Mouse (Mus musculus): ENCODE data around the gene Sgcd. TPM values are rescaled to one million over a fixed set of nuclear protein-coding genes. Genes with fewer than 3 reads are reported as not detected.

Sgcd gene
- 2.2 and 2.8 TPM in 2 replicates for polyA plus RNA-seq (2015; fragmentation: Nextera tagmentation; extraction: Ambion mirVana)

DNA sequence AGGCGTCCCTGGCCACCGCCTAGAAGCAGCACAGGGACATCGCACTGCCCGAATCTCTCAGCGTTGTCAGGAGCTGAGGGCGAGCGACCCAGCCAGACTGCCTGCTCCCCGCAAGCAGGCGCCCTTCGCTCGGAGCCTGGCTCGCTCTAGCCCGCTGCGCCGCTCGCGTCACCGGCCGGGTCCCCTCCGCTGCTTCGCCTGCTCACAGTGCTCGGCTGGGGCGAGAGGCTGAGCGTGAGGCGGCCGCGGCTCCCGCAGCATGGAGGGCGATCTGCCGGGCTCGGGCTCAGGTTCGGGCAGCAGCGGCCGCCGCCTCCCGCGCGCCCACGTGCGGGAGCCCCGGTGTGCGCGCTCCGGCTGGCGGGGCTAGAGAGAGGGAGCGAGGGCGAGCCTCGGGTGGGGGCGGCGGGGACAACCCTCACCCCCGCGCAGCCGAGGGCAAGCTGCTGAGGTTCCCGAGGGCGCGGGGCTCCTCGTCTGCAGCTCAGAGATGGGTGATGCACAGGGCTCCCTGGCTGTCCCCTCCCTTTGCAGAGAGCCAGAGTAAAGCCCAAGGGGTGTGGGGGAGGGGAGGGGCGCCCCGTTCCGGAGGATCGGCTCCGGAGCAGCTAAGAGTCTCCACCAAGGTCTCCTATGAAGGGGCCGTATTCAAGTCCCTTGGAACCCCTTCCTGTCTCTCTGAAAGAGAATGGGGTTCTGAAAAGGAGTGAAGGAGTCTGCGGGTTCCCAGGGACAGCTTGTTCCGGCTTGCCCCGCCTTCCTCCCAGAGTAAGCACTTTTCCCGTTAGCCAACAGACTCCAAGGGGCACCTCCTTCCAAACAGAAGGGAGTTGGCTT lies at the start of gene Sgcd:
Gene Sgcd (minus strand): TSS at position 273 of the 837 bp plus-strand sequence.
- under 1% methylated on average over 66 of the region's 67 CpGs for WGBS
- no peaks in the 10 kb centered on the region for H3K36me3 ChIP-seq
- H3K9ac ChIP-seq = peak within 1 kb of the TSS; percentile 33
- H3K9me3 ChIP-seq (replicated peaks) = no peaks in the 10 kb centered on the region
- peaks cover 60% of the 10 kb centered on the region for H3K27me3 ChIP-seq
- H3K27ac ChIP-seq = no peak within 1 kb of the TSS
- H3K4me1 ChIP-seq = peaks cover 9% of the 10 kb centered on the region
- peak within 1 kb of the TSS; percentile 62 for H3K4me3 ChIP-seq (replicated peaks)
- peak; percentile 93 for ATAC-seq (replicated peaks; ENCODE audit: low FRiP score)
- H3K4me2 ChIP-seq = peak within 1 kb of the TSS; percentile 97

DNA sequence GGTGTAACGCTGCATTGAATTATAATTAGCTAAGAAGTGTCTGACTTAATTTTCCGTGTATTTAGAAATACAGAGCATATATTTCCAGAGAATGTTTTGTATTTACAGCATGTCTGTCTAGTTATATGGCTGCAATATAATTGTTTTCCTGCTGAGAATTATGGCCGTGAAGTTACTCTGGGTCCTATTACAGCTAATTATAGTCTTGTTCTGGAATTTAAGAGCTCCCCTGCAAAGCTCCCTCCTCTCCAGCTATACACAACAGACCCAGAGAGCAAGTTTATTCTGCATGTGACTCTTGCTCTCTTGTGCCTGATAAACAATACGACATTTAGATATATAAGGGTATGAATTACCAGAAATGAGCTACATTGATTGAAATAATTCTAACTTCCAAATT lies 49.3 kb upstream of the Sgcd start:
- H3K36me3 ChIP-seq = no peaks in the 10 kb centered on the region
- no peak; the same call in 1 of the 2 replicates for ATAC-seq (replicated peaks; ENCODE audit: low FRiP score)
- no peak overlapping the region for H3K4me3 ChIP-seq (replicated peaks)
- no peaks in the 10 kb centered on the region for H3K9me3 ChIP-seq (replicated peaks)
- no peak overlapping the region for H3K4me2 ChIP-seq
- 30% methylated on average over 4 of the region's 4 CpGs for WGBS
- no peaks in the 10 kb centered on the region for H3K27me3 ChIP-seq
- H3K9ac ChIP-seq = no peak overlapping the region
- H3K4me1 ChIP-seq = 0 out of 2 replicates have a peak, but pooled peaks cover 3% of the 10 kb centered on the region
- H3K27ac ChIP-seq = no peak overlapping the region

DNA sequence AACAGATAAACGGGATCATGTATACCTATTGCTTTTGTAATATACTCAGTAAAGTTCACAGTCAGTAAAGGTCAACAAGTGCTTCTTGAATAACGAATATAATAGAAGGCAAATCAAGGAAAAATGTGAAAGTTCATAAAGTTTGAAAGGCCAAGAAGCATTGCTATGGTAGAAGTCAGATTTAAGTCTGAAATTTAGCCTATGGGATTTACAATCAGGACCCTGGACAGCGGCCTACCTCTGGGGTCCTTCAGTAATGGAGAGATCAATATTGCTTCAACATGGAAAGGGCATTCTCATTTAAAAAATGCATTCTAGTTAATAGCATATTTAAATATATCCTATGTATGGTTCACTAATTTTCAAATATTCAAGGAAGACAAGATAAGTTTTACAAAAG lies 24.1 kb upstream of the Sgcd start:
- Histone ChIP-seq H3K4me2 (no peak overlapping the region), H3K27me3 (no peaks in the 10 kb centered on the region), H3K4me3 (replicated peaks) (no peak overlapping the region), H3K9ac (no peak overlapping the region), H3K9me3 (replicated peaks) (no peaks in the 10 kb centered on the region), H3K36me3 (no peaks in the 10 kb centered on the region), H3K4me1 (no peaks in the 10 kb centered on the region), H3K27ac (no peak overlapping the region)
- WGBS = 57% methylated on average over 3 of the region's 3 CpGs
- no peak for ATAC-seq (replicated peaks; ENCODE audit: low FRiP score)

DNA sequence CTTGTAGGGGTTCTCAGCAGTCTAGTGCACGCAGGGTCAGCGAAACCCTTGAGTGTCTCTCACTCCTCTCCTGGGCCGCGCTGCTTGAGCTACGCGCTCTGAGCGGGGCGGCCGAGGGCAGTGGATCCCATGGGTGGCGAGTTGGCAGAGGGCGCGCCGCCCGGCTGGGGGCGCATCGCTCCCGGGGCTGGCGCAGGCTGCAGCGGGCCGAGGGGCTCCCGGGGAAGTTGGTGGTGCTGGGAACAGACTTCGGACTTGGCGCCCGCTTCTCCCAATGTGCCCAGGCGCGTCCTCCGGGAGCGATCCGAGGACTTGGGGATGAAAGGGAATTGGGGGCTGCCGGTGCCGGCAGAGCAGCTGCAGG lies 454 bp downstream of the Sgcd start:
- no peaks in the 10 kb centered on the region for H3K36me3 ChIP-seq
- under 1% methylated on average over 31 of the region's 31 CpGs for WGBS
- H3K9me3 ChIP-seq (replicated peaks) = no peaks in the 10 kb centered on the region
- peaks cover 60% of the 10 kb centered on the region for H3K27me3 ChIP-seq
- H3K4me3 ChIP-seq (replicated peaks) = peak overlapping the region; percentile 62
- ATAC-seq (replicated peaks; ENCODE audit: low FRiP score) = peak; percentile 74
- H3K4me2 ChIP-seq = peak overlapping the region; percentile 97
- no peak overlapping the region for H3K27ac ChIP-seq
- peaks cover 9% of the 10 kb centered on the region for H3K4me1 ChIP-seq
- peak overlapping the region; percentile 33 for H3K9ac ChIP-seq

DNA sequence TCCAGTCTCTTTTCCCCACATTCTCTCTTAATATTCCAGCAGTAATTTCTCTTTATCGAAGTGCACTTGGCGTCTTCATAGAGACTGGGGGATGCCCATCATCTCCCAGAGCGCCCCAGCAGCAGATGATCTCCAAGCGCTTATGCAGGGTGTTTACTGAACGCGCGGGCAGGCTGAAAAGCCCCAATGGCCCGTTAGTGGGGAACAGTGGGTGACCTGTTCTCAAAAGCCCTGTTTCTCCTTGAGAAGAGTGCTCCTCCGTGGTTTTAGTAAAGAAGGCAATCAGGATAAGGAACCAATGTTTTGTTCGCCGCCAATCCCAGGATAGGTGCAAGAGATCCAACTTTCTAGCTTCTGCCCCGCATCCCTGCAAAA lies 889 bp downstream of the Sgcd start:
- H3K4me1 ChIP-seq = peaks cover 9% of the 10 kb centered on the region
- no peak overlapping the region for H3K27ac ChIP-seq
- WGBS = 14% methylated on average over 12 of the region's 12 CpGs
- H3K9ac ChIP-seq = peak overlapping the region; percentile 33; the same call in 1 of the 2 replicates
- H3K36me3 ChIP-seq = no peaks in the 10 kb centered on the region
- H3K4me3 ChIP-seq (replicated peaks) = peak overlapping the region; percentile 62
- H3K9me3 ChIP-seq (replicated peaks) = no peaks in the 10 kb centered on the region
- peaks cover 59% of the 10 kb centered on the region for H3K27me3 ChIP-seq
- H3K4me2 ChIP-seq = peak overlapping the region; percentile 97
- no peak for ATAC-seq (replicated peaks; ENCODE audit: low FRiP score)

DNA sequence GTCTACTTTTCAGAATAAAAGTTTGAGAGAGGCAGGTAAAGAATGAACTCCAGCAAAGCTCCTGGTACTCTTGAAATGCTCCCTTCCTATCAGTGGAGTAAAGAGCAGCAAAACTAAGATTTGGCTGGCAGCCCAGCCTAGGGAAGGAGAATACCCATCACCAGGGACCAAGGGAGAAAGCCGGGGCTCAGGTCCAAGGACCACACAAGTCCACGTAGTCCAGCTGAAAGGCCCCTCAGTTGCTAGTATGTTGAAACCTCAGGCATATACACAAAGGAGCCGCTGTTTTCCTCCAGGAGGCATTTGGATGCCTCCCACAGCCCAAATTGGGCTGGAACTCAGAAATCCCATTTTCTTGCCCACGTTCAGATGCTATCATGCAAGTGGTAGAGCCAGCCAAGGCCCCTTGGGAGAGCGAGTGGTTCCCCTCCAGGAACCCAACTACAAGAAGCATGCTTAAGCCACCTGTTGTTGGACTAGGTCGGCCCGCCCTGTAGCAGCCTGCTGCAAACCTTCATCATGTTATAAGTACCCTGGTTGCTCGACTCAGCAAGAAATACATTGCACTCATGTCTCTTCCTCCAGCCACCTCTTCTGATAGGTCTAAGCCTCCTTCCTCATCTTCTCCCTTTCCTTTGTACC lies 1.4 kb downstream of the Sgcd start:
- Histone ChIP-seq H3K9ac (no peak overlapping the region), H3K4me1 (peaks cover 9% of the 10 kb centered on the region), H3K27me3 (peaks cover 57% of the 10 kb centered on the region), H3K36me3 (no peaks in the 10 kb centered on the region), H3K9me3 (replicated peaks) (no peaks in the 10 kb centered on the region), H3K4me2 (peak overlapping the region; percentile 97), H3K27ac (no peak overlapping the region), H3K4me3 (replicated peaks) (peak overlapping the region; percentile 62)
- no peak for ATAC-seq (replicated peaks; ENCODE audit: low FRiP score)
- WGBS = 65% methylated on average over 8 of the region's 8 CpGs

DNA sequence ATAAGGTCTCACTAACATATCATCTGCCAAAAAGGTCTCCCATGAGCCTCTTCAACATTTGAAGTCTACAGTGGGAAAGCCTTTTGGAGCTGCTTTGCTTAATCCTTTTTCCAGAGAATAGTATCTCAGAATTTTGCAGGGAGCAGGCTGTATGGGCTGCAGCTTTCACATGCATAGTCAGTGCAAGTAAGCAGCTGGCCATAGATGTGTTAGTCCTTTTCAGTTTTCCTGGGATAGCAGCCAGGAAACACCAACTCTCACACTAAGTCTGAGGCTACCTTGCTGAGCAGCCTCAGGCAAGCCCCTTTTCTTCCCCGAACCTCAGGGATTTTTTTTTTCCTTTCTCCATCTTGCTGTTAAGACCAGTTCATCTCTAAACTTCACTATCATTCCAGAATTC lies 6.6 kb downstream of the Sgcd start:
- Histone ChIP-seq H3K4me1 (no peaks in the 10 kb centered on the region), H3K36me3 (no peaks in the 10 kb centered on the region), H3K27ac (no peak overlapping the region), H3K27me3 (peaks cover 13% of the 10 kb centered on the region; the same call in 1 of the 2 replicates), H3K9ac (no peak overlapping the region), H3K4me2 (no peak overlapping the region), H3K4me3 (replicated peaks) (no peak overlapping the region), H3K9me3 (replicated peaks) (no peaks in the 10 kb centered on the region)
- no peak for ATAC-seq (replicated peaks; ENCODE audit: low FRiP score)
- 61% methylated on average over 1 of the region's 1 CpGs for WGBS

DNA sequence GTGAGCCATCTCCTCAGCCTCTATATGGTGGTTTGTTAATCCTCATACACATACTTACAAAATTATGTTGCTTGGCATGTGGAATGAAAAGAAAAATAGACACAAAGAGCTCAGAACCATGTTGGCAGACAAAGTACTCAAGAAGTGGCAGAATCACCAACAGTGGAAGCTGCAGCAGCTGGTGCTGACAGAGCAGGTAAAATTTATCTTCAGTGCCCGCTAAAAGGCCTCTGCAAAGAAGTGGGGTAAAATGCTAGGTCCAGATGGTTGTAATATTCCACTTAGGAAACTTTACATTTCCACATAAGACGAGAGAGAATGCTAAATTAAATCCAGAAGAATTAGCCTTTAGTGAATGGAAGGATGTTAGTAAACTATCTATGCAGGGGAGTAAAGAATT lies 7.7 kb downstream of the Sgcd start:
- no peak overlapping the region for H3K4me3 ChIP-seq (replicated peaks)
- no peak overlapping the region for H3K9ac ChIP-seq
- 59% methylated on average over 2 of the region's 2 CpGs for WGBS
- H3K4me1 ChIP-seq = no peaks in the 10 kb centered on the region
- H3K27ac ChIP-seq = no peak overlapping the region
- no peak overlapping the region for H3K4me2 ChIP-seq
- no peak for ATAC-seq (replicated peaks; ENCODE audit: low FRiP score)
- H3K36me3 ChIP-seq = no peaks in the 10 kb centered on the region
- H3K27me3 ChIP-seq = peaks cover 5% of the 10 kb centered on the region; the same call in 1 of the 2 replicates
- no peaks in the 10 kb centered on the region for H3K9me3 ChIP-seq (replicated peaks)

DNA sequence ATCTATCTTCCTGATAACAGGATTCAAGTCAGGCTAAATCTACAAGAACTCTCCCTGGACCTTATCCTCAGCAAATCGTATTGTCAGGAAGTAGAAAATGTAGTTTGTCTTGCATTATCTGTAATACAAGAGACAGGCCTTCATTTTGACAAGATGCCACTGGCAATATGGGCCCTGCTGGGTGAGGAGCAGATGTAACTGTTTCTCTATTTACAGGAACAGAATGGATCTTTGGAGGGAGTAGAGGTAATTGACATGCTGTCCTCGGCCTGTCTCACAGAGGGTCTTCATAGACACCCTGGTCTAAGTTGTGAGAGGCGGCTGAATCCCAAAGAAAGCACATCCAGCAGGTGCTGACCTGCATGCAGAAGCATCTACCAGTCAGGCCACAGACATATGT lies 35.5 kb downstream of the Sgcd start:
- Histone ChIP-seq H3K4me2 (no peak overlapping the region), H3K36me3 (no peaks in the 10 kb centered on the region), H3K4me1 (no peaks in the 10 kb centered on the region), H3K9me3 (replicated peaks) (no peaks in the 10 kb centered on the region), H3K27ac (no peak overlapping the region), H3K27me3 (no peaks in the 10 kb centered on the region), H3K4me3 (replicated peaks) (no peak overlapping the region), H3K9ac (no peak overlapping the region)
- ATAC-seq (replicated peaks; ENCODE audit: low FRiP score) = no peak
- 84% methylated on average over 3 of the region's 3 CpGs for WGBS

DNA sequence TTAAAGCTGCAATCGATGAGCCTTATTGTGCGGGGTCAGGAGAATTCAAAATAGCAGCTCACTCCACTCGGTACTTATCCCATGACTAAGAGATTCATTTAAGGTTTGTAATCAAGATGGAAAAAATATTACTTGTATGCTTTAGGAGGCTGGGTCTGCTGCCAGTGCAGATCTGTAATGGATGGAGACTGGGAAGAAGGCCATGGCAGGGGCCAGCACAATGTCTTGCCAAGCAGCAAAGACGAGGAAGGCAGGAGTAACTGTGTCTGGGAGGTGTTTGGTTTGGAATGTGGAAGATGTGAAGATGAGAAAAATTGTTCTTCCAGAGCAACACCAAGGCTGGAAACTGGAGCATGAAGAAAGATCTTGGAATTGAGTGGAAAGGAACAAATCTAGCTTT lies 36.4 kb downstream of the Sgcd start:
- WGBS = 83% methylated on average over 4 of the region's 4 CpGs
- Histone ChIP-seq H3K9me3 (replicated peaks) (no peaks in the 10 kb centered on the region), H3K9ac (no peak overlapping the region), H3K27me3 (no peaks in the 10 kb centered on the region), H3K27ac (no peak overlapping the region), H3K36me3 (no peaks in the 10 kb centered on the region), H3K4me3 (replicated peaks) (no peak overlapping the region), H3K4me2 (no peak overlapping the region), H3K4me1 (no peaks in the 10 kb centered on the region)
- ATAC-seq (replicated peaks; ENCODE audit: low FRiP score) = no peak

DNA sequence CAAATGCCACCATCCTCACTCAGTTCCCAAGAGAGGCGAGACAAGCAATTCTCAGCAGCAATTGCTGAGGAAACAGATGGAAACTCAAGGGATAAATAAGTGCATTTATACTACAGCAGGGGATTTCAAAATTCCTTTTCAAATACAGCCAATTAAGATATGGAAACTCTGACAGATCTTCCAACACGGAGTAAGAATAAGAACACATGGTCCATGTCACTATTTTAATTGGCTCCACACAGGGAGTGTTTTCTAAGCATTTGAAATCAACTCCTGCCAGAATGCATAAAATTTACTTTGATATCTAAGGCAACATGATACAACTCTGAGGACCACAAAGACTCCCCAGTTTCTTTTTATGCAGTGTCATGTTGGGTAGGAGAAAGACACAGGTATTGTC lies 49.0 kb downstream of the Sgcd start:
- ATAC-seq (replicated peaks; ENCODE audit: low FRiP score) = no peak
- Histone ChIP-seq H3K27me3 (no peaks in the 10 kb centered on the region), H3K4me1 (no peaks in the 10 kb centered on the region), H3K27ac (no peak overlapping the region), H3K9ac (no peak overlapping the region), H3K4me3 (replicated peaks) (no peak overlapping the region), H3K4me2 (no peak overlapping the region), H3K36me3 (no peaks in the 10 kb centered on the region), H3K9me3 (replicated peaks) (no peaks in the 10 kb centered on the region)
- 65% methylated on average over 2 of the region's 2 CpGs for WGBS

DNA sequence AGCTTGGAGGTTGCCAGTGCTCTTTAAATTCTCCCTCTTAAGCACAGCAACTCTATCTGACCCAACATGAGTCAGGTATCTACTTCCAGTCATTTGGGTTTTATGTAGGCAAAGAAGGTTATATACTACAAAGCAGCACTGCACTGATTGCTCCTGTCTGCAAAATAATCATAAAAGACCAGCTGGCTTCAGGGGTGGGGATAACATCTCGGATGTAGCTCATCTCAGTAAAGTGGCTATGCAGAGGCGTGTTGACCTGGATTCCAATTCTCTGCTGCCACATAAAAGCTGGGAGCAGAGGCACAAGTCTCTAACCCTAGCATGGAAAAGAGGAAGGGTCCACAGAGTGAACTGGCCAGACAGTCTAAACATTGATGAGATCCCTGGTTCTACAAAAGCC lies 71.2 kb downstream of the Sgcd start:
- Histone ChIP-seq H3K27me3 (no peaks in the 10 kb centered on the region), H3K4me2 (no peak overlapping the region), H3K9ac (no peak overlapping the region), H3K27ac (no peak overlapping the region), H3K9me3 (replicated peaks) (no peaks in the 10 kb centered on the region), H3K4me3 (replicated peaks) (no peak overlapping the region), H3K36me3 (no peaks in the 10 kb centered on the region), H3K4me1 (no peaks in the 10 kb centered on the region)
- WGBS = 70% methylated on average over 2 of the region's 2 CpGs
- ATAC-seq (replicated peaks; ENCODE audit: low FRiP score) = no peak

Data from kidney, embryonic 15.5 days (tissue).